1 mouse cellular context compared by ENCODE assay signal in the genomic region with DNA sequence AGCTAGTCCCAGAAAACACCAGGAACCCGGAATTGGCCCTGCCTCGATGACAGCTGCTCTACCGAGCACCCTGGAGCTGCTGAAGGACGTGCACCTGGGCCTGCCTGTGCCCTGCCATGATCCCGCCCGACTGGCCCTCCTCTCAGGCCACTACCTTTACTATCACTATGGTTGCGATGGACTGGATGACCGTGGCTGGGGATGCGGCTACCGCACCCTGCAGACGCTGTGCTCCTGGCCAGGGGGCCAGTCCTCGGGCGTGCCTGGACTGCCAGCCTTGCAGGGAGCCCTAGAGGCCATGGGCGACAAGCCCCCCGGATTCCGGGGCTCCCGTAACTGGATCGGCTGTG.
TF ChIP-seq lines count a peak whose summit lies in the region.

No protein-coding gene starts in this region.

TF ChIP-seq in ES-E14, 5 proteins besides CTCF, POLR2A, EP300 and RAD21:
- no peak for TF ChIP-seq HCFC1 (IDR thresholded peaks at IDR 0.05; ENCODE audit: borderline replicate concordance, insufficient read depth, low read length)
- TF ChIP-seq CHD2 (IDR thresholded peaks at IDR 0.05; ENCODE audit: low read depth, low read length): no peak
